Mouse (Mus musculus): Measurements from ENCODE around the gene Grik4.

- TF ChIP-seq CTCF (IDR thresholded peaks at IDR 0.05; ENCODE audit: low read depth) (no peak), EP300 (IDR thresholded peaks at IDR 0.05; ENCODE audit: low read depth) (no peak)
These were observed 185.5 kb downstream of the Grik4 start for GRCm38 (mm10) chr9:42758682-42759205.

Measured in liver, embryonic 14.5 days (tissue).